Mouse (Mus musculus) thymus, postnatal 14 days (tissue): Measurements from ENCODE around the gene Grb14.

Experiments used
- DNase-seq: peaks from one replicate; pipeline ENCODE4 v3.0.0; 2021

Grb14 gene

DNA sequence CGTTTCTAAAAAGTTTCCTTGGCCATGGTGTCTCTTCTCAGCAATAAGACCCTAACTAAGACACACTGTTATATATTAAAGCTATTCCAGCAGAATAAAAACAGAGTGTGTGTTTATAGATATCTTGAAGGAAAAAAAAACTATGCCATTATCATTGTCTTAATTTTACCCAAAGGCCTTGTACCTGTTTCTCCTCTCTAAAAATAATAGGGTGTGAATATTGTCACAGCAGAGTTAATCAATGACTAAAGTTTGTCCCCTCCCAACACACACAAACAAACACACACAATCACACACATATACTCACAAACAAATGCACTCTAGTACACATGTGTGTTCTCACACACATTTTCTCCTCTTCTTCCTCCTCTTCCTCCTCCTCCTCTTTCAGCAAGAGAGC lies at the start of gene Grb14:
Grb14 (minus strand) TSS at position 101 of the 400 bp plus-strand sequence.
- DNase-seq = no peak

- no peak for DNase-seq
Observed at GRCm38 (mm10) chr2:65072205-65072604, 47.4 kb upstream of the Grb14 start.

GRCm38 (mm10) chr2:65053764-65054163 lies 29.0 kb upstream of the Grb14 start:
- no peak for DNase-seq

- DNase-seq = no peak
Observed at GRCm38 (mm10) chr2:65052191-65053012, 27.6 kb upstream of the Grb14 start.

GRCm38 (mm10) chr2:65050776-65051175 lies 26.0 kb upstream of the Grb14 start:
- no peak for DNase-seq

DNA sequence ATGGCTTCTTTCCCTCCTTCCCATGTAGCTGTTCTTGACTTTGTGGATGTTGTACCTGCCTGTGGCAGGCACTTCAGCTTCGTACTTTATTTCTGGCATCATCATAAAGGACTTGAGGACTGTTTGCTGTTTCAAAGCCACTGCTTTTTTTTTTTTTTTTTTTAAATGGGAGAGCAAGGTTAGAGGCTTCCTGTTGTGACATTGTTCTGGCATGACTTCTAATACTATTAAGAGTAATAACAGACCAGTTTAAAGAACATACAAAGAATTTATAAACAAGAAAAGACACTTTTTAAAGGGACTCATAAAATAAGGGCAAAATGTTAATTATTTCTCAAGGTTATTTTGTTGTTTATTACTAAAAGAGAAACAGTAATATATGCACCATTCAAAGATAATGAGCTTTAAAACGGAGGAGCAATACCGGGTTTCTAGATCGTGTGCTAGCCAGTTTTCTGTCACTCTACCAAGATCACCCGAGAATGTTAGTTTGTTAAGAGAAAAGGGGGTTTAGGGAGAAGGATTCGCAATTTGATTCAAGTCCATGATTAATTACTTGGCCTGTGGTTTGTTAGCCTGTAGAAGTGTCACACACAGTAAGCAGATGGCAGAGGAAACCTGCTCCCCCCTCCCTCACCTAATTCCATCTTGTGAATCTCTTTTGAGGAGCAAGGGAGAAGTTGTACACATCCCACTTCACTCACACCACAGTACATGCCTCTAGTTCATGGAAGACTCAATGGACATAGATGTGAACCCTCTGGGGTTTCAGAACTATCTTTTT lies 23.6 kb upstream of the Grb14 start:
- no peak for DNase-seq

GRCm38 (mm10) chr2:65038164-65038563 lies 13.4 kb upstream of the Grb14 start:
- DNase-seq = no peak

DNA sequence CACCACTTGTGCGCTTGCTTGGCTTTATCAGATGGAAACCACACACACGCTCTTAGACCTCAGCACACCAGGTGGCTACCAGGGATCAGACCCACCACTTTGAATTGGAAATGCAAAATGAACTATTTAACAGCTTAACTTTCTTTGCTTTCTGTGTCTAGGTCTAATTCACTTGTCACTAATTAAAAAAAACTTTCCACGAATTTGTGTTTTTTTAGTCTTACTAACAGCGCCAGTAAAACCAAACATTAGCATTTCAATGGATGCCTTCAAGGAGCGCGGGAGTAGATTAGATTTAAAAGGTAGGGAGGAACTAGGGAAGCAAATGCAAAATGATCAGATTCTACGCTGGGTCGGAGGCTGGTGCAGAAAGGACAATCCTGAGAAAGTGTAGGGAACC lies 12.8 kb upstream of the Grb14 start:
- DNase-seq = no peak

DNA sequence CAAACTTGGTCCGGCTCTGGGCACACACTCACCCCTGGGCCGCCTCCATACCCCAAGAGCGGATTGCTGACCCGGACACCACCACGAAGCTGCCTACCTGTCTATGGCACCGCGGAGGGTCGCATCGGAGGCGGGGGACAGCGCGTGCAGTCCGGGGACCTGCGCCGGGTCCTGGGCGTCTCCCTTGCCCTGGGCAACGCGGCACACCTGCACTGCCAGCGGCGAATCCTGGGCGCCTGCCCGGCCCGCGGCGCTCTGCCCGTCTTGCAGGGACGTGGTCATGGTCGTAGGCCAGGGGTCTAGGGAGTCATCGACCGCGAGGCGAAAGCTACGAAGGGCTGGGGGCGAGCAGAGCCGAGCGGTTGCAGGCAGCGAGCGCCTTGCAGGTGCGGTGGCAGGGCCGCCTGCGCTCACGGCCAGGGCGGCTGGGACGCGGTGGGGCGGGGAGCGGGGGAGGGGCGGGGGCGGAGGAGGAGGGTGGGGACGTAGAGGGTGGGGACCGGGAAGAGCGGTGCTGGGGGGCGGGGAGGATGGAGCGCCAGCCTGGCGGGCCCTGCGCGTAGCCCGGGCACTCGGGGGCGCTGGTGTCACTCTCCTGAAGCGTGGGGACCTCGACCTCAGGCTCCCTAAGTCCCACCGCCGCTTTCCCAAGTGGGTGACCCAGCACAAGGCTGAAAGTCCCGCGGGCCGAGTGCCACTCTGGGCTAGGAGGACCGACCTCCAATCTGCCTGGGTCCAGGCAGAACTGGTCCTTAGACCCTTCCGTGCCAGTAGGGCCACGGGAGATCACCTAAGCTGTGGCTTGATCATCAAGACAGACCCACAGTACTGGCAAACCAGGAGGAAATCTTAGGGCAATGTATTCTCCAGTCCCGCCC lies 2.2 kb downstream of the Grb14 start:
- DNase-seq = peak; percentile 64

- DNase-seq = no peak
Observed at GRCm38 (mm10) chr2:65021691-65022362, 3.0 kb downstream of the Grb14 start.

GRCm38 (mm10) chr2:65017375-65017774 lies 7.4 kb downstream of the Grb14 start:
- DNase-seq = no peak

DNA sequence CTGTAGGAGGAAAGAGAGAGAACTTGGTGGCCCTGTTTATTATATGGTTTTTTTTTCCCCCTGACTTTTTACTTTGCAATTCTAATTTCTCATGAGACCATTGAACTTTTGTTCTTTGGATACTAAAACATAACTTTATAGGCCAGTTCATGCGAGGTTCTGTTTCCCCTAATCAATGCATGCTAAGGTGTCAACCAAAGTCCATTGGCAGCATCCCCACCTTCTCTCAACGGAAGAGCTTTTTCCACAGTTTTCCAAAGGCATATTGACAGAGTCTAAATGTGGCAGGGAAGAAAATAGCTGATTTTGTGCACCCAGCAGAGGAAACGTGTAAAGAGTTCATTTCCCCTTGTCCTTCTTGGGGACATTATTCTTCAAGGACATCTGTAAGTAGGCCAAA lies 10.2 kb downstream of the Grb14 start:
- DNase-seq = no peak

- no peak for DNase-seq
Observed at GRCm38 (mm10) chr2:65010105-65010504, 14.7 kb downstream of the Grb14 start.

- no peak for DNase-seq
Observed at GRCm38 (mm10) chr2:65007396-65007795, 17.4 kb downstream of the Grb14 start.

DNA sequence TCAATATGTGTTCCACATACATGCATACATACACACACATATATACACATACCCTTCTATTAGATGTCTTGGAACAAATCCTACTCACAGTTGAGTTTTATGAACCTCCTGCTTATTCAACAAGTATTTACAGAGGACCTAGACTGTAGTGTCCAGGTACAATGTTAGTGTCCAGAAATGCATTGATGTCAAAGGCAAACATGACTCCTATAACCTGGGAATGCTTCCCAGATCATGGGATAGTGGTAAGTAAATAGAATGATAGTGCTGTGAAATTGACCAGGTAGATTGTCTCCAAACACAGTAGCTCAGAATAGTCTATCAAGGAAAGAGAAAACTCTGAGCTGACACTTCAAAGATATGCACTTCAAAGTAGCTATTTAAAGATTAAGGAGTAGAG lies 19.7 kb downstream of the Grb14 start:
- DNase-seq = no peak

DNA sequence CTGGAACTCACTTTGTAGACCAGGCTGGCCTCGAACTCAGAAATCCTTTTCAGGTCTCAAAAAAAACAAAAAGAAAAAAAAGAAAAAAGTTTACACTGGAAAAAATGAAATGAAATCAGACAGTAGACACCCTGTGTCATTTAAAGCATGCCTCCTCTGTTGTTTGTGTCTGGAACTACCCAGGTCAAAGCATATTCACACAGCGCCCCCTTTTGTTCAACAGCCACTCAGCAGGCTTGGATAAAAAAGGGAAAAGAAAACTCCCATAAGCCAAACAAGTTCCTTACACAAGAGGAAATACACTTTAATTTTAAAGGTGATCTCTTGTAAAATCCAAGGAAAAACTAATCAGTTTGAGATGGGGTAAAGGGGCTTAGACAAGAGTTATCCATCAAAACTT lies 21.4 kb downstream of the Grb14 start:
- peak; percentile 4 for DNase-seq

DNA sequence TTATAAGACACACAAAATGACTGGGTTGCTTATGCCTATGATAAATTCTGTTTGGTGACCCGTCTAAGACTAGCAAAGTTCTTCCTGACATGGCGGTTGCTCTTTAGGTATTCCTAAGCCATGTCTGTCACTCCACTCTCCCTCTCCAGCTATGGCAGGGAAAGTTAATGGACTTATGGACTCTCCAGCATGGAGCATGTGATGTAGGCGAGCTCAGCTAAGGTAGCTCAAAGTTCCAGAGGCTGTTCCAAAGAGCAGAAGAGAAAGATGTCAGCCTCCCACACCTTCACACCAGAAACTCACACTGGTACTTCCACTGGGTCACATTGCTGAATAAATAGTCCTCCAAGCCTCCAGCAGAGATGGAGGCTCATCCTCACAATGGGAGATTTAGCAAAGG lies 22.2 kb downstream of the Grb14 start:
- no peak for DNase-seq

- no peak for DNase-seq
Observed at GRCm38 (mm10) chr2:64995048-64995447, 29.7 kb downstream of the Grb14 start.

DNA sequence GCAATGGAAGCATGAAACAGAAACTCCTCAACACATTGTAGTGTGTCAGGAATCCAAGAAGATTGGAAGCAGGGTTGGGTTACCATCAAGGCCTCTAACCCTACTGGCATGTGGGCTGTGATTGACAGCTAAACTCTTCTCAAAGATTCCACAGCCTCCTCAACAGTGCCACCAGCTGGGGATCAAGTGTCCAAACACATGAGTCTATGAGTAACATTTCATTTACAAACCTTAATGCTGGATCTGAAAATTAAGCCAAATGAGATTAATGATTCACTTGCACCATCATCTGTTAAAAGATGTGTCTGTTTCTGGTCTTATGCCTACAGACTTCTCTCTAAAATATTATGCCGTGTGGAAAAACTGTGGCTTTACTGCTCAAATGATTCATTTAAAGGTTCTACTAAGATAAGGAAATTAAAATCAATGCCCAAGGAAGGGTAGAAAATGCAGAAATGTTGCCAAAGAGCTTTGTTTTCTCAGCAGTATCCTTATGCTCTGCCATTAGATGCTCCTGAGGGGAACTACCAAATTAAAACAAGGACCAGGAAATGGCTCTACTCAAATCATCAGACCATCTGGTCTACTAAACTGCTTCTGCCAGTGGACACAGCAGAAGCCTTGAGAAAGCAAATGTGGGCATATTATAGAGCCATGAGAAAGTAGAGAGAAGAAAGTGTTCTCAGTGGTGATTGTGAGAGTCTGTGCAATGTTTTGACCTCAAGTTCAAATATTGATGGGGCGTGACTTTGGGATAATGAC lies 35.2 kb downstream of the Grb14 start:
- no peak for DNase-seq

- DNase-seq = no peak
Observed at GRCm38 (mm10) chr2:64987782-64988181, 37.0 kb downstream of the Grb14 start.

GRCm38 (mm10) chr2:64975546-64975945 lies 49.2 kb downstream of the Grb14 start:
- no peak for DNase-seq

DNA sequence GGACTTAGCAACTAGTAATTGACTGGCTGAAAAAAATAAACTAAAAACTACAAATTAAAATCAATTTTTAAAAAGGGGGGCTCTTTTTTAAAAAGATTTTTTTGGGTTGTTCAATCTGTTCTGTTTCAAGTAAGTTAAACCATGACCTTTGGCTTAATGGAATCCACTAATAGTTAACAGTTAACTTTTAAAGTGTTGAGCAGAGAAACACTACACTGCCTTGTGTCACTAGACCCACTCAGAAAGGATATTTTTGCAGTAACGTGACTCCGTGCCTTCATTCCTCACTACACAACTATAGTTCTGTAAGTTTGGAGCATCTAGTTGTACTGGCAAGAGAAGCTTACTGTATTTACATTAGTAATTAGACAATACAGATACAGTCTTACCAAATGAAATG lies 50.2 kb downstream of the Grb14 start:
- DNase-seq = no peak
